ENCODE assay signal across 8 mouse cellular contexts in the genomic region with DNA sequence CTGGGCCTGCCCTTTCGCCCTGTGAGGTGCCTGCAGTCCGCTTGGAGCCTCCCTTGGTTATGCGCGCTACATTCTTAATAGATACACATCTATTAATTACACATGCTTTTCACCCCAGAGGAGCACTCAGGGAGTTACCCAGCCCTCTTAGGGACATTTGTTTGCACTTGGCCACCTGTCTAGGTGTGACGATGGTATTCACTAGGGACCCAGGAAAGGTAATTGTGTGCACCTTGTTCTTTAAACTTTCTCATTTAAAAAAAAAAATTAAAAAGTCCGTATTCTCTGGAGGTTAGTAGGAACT. TPM values are rescaled to one million over a fixed set of nuclear protein-coding genes. Genes with fewer than 3 reads are reported as not detected.
A peak's percentile ranks its signal among the peaks of the same experiment; 100 is the strongest.
DNase-seq lines count a peak whose midpoint lies in the region; ATAC-seq and TF ChIP-seq lines count a peak whose summit lies in the region.

No protein-coding gene starts in this region.

- peaks cover 14 to 19% of the 10 kb centered on the region in 2 experiments for H3K4me1 ChIP-seq in heart, embryonic 14.5 days (ENCODE audit: control insufficient read depth in 2 of 2, insufficient read depth in 2 of 2, low read length in 2 of 2)
- 0 out of 2 replicates have a peak, but pooled peaks cover 7% of the 10 kb centered on the region for H3K4me1 ChIP-seq in forebrain, embryonic 14.5 days (ENCODE audit: control insufficient read depth, insufficient read depth, low read length)
- peaks cover 0 to 7% of the 10 kb centered on the region in 2 experiments; a peak in 2 of 4 replicates for H3K4me1 ChIP-seq in liver, embryonic 14.5 days (replicated peaks; ENCODE audit: control insufficient read depth in 2 of 2, insufficient read depth in 2 of 2, low read length in 1 of 2)

- peak overlapping the region; percentile 89 for H3K9ac ChIP-seq in heart, embryonic 14.5 days (ENCODE audit: low read length)
- H3K9ac ChIP-seq in forebrain, embryonic 14.5 days (ENCODE audit: low read length), result peak overlapping the region; percentile 87
- no peak overlapping the region for H3K9ac ChIP-seq in liver, embryonic 14.5 days (replicated peaks)

- ATAC-seq in heart, embryonic 14.5 days (ENCODE audit: insufficient number of reproducible peaks, insufficient read depth, low FRiP score, low read depth), result no peak
- peak; percentile 51; the same call in 1 of the 2 replicates for ATAC-seq in forebrain, embryonic 14.5 days
- ATAC-seq in liver, embryonic 14.5 days (ENCODE audit: insufficient read depth), result no peak

- no peaks in the 10 kb centered on the region for H3K27me3 ChIP-seq in heart, embryonic 14.5 days (ENCODE audit: control insufficient read depth, insufficient read depth, low read length)
- H3K27me3 ChIP-seq in forebrain, embryonic 14.5 days (replicated peaks; ENCODE audit: control insufficient read depth, insufficient read depth, low read length), result no peaks in the 10 kb centered on the region
- peaks cover 35% of the 10 kb centered on the region for H3K27me3 ChIP-seq in liver, embryonic 14.5 days (ENCODE audit: control insufficient read depth, insufficient read depth, low read length)

- no peaks in the 10 kb centered on the region for H3K9me3 ChIP-seq in heart, embryonic 14.5 days (ENCODE audit: control insufficient read depth, low read length)
- no peaks in the 10 kb centered on the region for H3K9me3 ChIP-seq in forebrain, embryonic 14.5 days (replicated peaks; ENCODE audit: control insufficient read depth, low read length)
- H3K9me3 ChIP-seq in liver, embryonic 14.5 days (ENCODE audit: control insufficient read depth, low read length), result no peaks in the 10 kb centered on the region

- peak overlapping the region; percentile 60 to 91 for H3K4me3 ChIP-seq in heart, embryonic 14.5 days (ENCODE audit: control insufficient read depth in 1 of 2, insufficient read depth in 1 of 2, low read depth in 1 of 2, low read length in 2 of 2)
- peak overlapping the region; percentile 75 for H3K4me3 ChIP-seq in forebrain, embryonic 14.5 days (ENCODE audit: low read depth, low read length)
- H3K4me3 ChIP-seq in liver, embryonic 14.5 days (ENCODE audit: insufficient read depth in 1 of 2, low read depth in 2 of 2, low read length in 2 of 2), result peak overlapping the region; percentile 31 to 63; a peak in 3 of 4 replicates

- peak overlapping the region; percentile 79 for H3K4me2 ChIP-seq in heart, embryonic 14.5 days (ENCODE audit: low read length)
- H3K4me2 ChIP-seq in forebrain, embryonic 14.5 days (ENCODE audit: low read length), result peak overlapping the region; percentile 88
- H3K4me2 ChIP-seq in liver, embryonic 14.5 days (ENCODE audit: low read depth), result peak overlapping the region; percentile 69

- peaks cover 6% of the 10 kb centered on the region; the same call in 1 of the 2 replicates for H3K36me3 ChIP-seq in heart, embryonic 14.5 days (ENCODE audit: control insufficient read depth, insufficient read depth, low read length)
- H3K36me3 ChIP-seq in forebrain, embryonic 14.5 days (ENCODE audit: control insufficient read depth, insufficient read depth, low read length), result no peaks in the 10 kb centered on the region
- no peaks in the 10 kb centered on the region for H3K36me3 ChIP-seq in liver, embryonic 14.5 days (replicated peaks; ENCODE audit: control insufficient read depth, insufficient read depth, low read depth)

- no peak for TF ChIP-seq CTCF in liver, embryonic 14.5 days (IDR thresholded peaks at IDR 0.05; ENCODE audit: low read depth)

- no peak for DNase-seq in heart, adult 8-10 months (ENCODE audit: low spot score)
- DNase-seq in R1 (ENCODE audit: low read depth, low spot score), result peak; percentile 56
- no peak for DNase-seq in forebrain, embryonic 14.5 days (ENCODE audit: low spot score)
- DNase-seq in liver, embryonic 14.5 days (ENCODE audit: low read depth in 3 of 3, low spot score in 3 of 3), result no peak
- DNase-seq in ovary, postnatal 36 days (ENCODE audit: low spot score), result no peak
- DNase-seq in spleen, adult 18-20 months, result no peak
- no peak for DNase-seq in spleen, postnatal 10 days (ENCODE audit: low spot score in 2 of 2)

- 11% methylated on average over 6 of the region's 6 CpGs for WGBS in heart, embryonic 14.5 days
- WGBS in forebrain, embryonic 14.5 days, result 2% methylated on average over 6 of the region's 6 CpGs
- 8% methylated on average over 6 of the region's 6 CpGs for WGBS in liver, embryonic 14.5 days (ENCODE audit: insufficient replicate concordance)

- H3K27ac ChIP-seq in heart, embryonic 14.5 days (replicated peaks in 1 of 2; ENCODE audit: control insufficient read depth in 1 of 2, insufficient read depth in 1 of 2, low read depth in 2 of 2, low read length in 2 of 2), result peak overlapping the region in 1 of 2 experiments; percentile 70; a peak in 3 of 4 replicates
- peak overlapping the region; percentile 84; the same call in 1 of the 2 replicates for H3K27ac ChIP-seq in forebrain, embryonic 14.5 days (ENCODE audit: low read depth, low read length)
- H3K27ac ChIP-seq in liver, embryonic 14.5 days, result no peak overlapping the region

- TF ChIP-seq EP300 in liver, embryonic 14.5 days (IDR thresholded peaks at IDR 0.05; ENCODE audit: low read depth), result no peak

RNA-seq across cellular contexts. Expression of a gene that starts 0.4 kb away (rescaled TPM):
- 15.6 and 17.4 TPM in 2 replicates for polyA plus RNA-seq in heart, embryonic 14.5 days (2014; fragmentation: Nextera tagmentation; extraction: Ambion mirVana)
- 1 to 10 TPM; 1.4 to 2.0 (median 1.8) TPM for total RNA-seq in heart, adult 8-10 months (2022)
- 22.0 and 32.7 TPM in 2 replicates for polyA plus RNA-seq in forebrain, embryonic 14.5 days (2014; fragmentation: Nextera tagmentation; extraction: Ambion mirVana)
- 0.45 and 0.71 TPM in 2 replicates for polyA plus RNA-seq in liver, embryonic 14.5 days (2012; rRNA removed)
- polyA plus RNA-seq in liver, embryonic 14.5 days (2014; fragmentation: Nextera tagmentation; extraction: Ambion mirVana), result 1.2 and 1.3 TPM in 2 replicates
